Mouse (Mus musculus) heart, adult 2 months (tissue): ENCODE measurements around the gene Tekt1.

Experiments used
- CTCF ChIP-seq: fragments of 200-600 bp; IDR thresholded peaks from 2 replicates; pipeline ENCODE4 v1.8.1; 2022; ENCODE audit warnings: antibody characterized with exemption, mild to moderate bottlenecking, moderate library complexity
- EP300 ChIP-seq: fragments of 200-500 bp; IDR thresholded peaks from 2 replicates; pipeline ENCODE4 v1.6.1; 2011; ENCODE audit warnings: low read depth, low read length, control low read depth; ENCODE audit not compliant: insufficient read depth
- POLR2A ChIP-seq: fragments of 200-500 bp; IDR thresholded peaks from 2 replicates; pipeline ENCODE4 v1.6.1; 2011; ENCODE audit warnings: mild to moderate bottlenecking, low read depth, low read length, control low read depth; ENCODE audit not compliant: insufficient read depth

DNA sequence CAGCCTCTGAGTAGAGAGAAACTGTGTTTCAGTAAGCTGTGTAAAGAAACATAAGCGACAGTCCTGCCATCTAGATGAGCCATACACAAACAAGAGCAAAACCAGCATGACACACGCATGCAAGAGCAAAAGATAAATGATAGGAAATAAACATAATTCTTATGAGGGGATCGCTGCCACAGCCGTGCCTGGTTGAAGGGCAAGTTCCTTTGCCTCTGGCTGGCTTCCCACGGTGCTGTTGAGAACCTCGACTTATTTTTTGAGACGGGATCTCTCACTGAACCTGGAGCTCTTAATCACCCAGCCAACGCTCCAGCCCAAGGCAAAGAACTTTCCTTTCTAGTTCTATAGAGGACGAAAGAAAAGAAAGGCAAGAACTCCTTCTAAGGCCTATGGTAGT, 3.9 kb upstream of the Tekt1 start:
- no peak for TF ChIP-seq POLR2A
- TF ChIP-seq CTCF: no peak
- TF ChIP-seq EP300: no peak
